8 mouse cellular contexts compared by ENCODE assay signal in genomic region chr5:23844531-23844841, GRCm38 (mm10). TPM values are rescaled to one million over a fixed set of nuclear protein-coding genes. Genes with fewer than 3 reads are reported as not detected.
DNase-seq lines count a peak whose midpoint lies in the region; ATAC-seq and TF ChIP-seq lines count a peak whose summit lies in the region.

No protein-coding gene starts in this region.

- peak; percentile 56 for DNase-seq in adrenal gland, postnatal 10 days
- no peak for DNase-seq in adrenal gland, adult 2 months
- no peak for DNase-seq in testis, postnatal 14 days (ENCODE audit: low spot score)
- DNase-seq in heart, postnatal 10 days = peak; percentile 60 to 69
- DNase-seq in limb, embryonic 10.5 days (ENCODE audit: low spot score) = no peak
- no peak for DNase-seq in thymus, postnatal 14 days

- peak; percentile 25; the same call in 1 of the 2 replicates for ATAC-seq in midbrain, embryonic 13.5 days

- 47% methylated on average over 7 of the region's 7 CpGs for WGBS in limb, embryonic 10.5 days
- 38% methylated on average over 7 of the region's 7 CpGs for WGBS in midbrain, embryonic 13.5 days

- H3K36me3 ChIP-seq in testis, adult 2 months (ENCODE audit: control insufficient read depth, insufficient read depth, low read length) = 0 out of 2 replicates have a peak, but pooled peaks cover 1% of the 10 kb centered on the region
- H3K36me3 ChIP-seq in limb, embryonic 10.5 days = peaks cover 28% of the 10 kb centered on the region
- H3K36me3 ChIP-seq in midbrain, embryonic 13.5 days = peaks cover 9% of the 10 kb centered on the region

- no peaks in the 10 kb centered on the region for H3K27me3 ChIP-seq in testis, adult 2 months (ENCODE audit: control insufficient read depth, insufficient read depth, low read length)
- H3K27me3 ChIP-seq in limb, embryonic 10.5 days (ENCODE audit: low read depth, poor library complexity, severe bottlenecking) = no peaks in the 10 kb centered on the region
- no peaks in the 10 kb centered on the region for H3K27me3 ChIP-seq in midbrain, embryonic 13.5 days

- no peaks in the 10 kb centered on the region for H3K9me3 ChIP-seq in limb, embryonic 10.5 days (replicated peaks)
- H3K9me3 ChIP-seq in midbrain, embryonic 13.5 days = no peaks in the 10 kb centered on the region

- H3K4me2 ChIP-seq in midbrain, embryonic 13.5 days (replicated peaks) = peak overlapping the region; percentile 72

- intact Hi-C loops in heart, postnatal 10 days (cut with DNase I) = no loop called here

- TF ChIP-seq CTCF in testis, adult 2 months (IDR thresholded peaks at IDR 0.05; ENCODE audit: control insufficient read depth, insufficient read depth, insufficient replicate concordance, low read depth, low read length) = no peak

- H3K4me1 ChIP-seq in testis, adult 2 months (ENCODE audit: control insufficient read depth, insufficient read depth, low read length) = no peaks in the 10 kb centered on the region
- peaks cover 12% of the 10 kb centered on the region for H3K4me1 ChIP-seq in limb, embryonic 10.5 days
- peaks cover 22% of the 10 kb centered on the region for H3K4me1 ChIP-seq in midbrain, embryonic 13.5 days (replicated peaks)

- peak overlapping the region; percentile 94 for H3K4me3 ChIP-seq in testis, adult 2 months (ENCODE audit: control insufficient read depth, low read depth, low read length)
- peak overlapping the region; percentile 73 for H3K4me3 ChIP-seq in limb, embryonic 10.5 days
- H3K4me3 ChIP-seq in midbrain, embryonic 13.5 days (replicated peaks) = peak overlapping the region; percentile 80

- no peak for TF ChIP-seq POLR2A in testis, adult 2 months (IDR thresholded peaks at IDR 0.05; ENCODE audit: control insufficient read depth, low read depth, low read length)

- H3K9ac ChIP-seq in midbrain, embryonic 13.5 days (replicated peaks) = peak overlapping the region; percentile 63

- peak overlapping the region; percentile 79 for H3K27ac ChIP-seq in testis, adult 2 months (ENCODE audit: control insufficient read depth, insufficient read depth, low read depth, low read length)
- peak overlapping the region; percentile 87 for H3K27ac ChIP-seq in limb, embryonic 10.5 days
- peak overlapping the region; percentile 85 for H3K27ac ChIP-seq in midbrain, embryonic 13.5 days

RNA-seq across cellular contexts. Expression of gene Tomm7, which starts 0.5 kb away (rescaled TPM):
- 100 to 1,000 TPM; 117 TPM for total RNA-seq in adrenal gland, postnatal 10 days (2021)
- total RNA-seq in adrenal gland, adult 2 months (2021) = 100 to 1,000 TPM in 1 of 2 experiments, 10 to 100 TPM in 1; 79.5 to 136 TPM
- polyA plus RNA-seq in adrenal gland, adult 2 months (2012; rRNA removed) = 10.2 and 15.8 TPM in 2 replicates
- 107 and 115 TPM in 2 replicates for polyA plus RNA-seq in testis, adult 2 months (2012; rRNA removed)
- total RNA-seq in heart, postnatal 10 days (2021) = 100 to 1,000 TPM; 108 to 109 TPM
- polyA plus RNA-seq in limb, embryonic 10.5 days (2016; fragmentation: Nextera tagmentation; extraction: Ambion mirVana) = 140 and 161 TPM in 2 replicates
- polyA plus RNA-seq in midbrain, embryonic 13.5 days (2015; fragmentation: Nextera tagmentation; extraction: Ambion mirVana) = 109 and 112 TPM in 2 replicates

RNA-seq across cellular contexts. Expression of gene Rint1, which starts 57.0 kb away (rescaled TPM):
- 10 to 100 TPM; 17.7 to 23.8 TPM for total RNA-seq in adrenal gland, postnatal 10 days (2021)
- total RNA-seq in adrenal gland, adult 2 months (2021) = 10 to 100 TPM; 16.1 to 21.7 TPM
- polyA plus RNA-seq in adrenal gland, adult 2 months (2012; rRNA removed) = 9.7 and 16.7 TPM in 2 replicates
- 5.8 and 6.9 TPM in 2 replicates for polyA plus RNA-seq in testis, adult 2 months (2012; rRNA removed)
- 10 to 100 TPM; 17.1 to 17.4 TPM for total RNA-seq in heart, postnatal 10 days (2021)
- 33.9 and 41.7 TPM in 2 replicates for polyA plus RNA-seq in limb, embryonic 10.5 days (2016; fragmentation: Nextera tagmentation; extraction: Ambion mirVana)
- polyA plus RNA-seq in midbrain, embryonic 13.5 days (2015; fragmentation: Nextera tagmentation; extraction: Ambion mirVana) = 35.9 and 40.2 TPM in 2 replicates

Comparison
In these comparisons a context has a peak if more than half of its experiments do, and no peak if none do; other contexts are left out.
1. DNase-seq: peak in adrenal gland, postnatal 10 days (single experiment) and heart, postnatal 10 days (2 of 2); none in adrenal gland, adult 2 months (single experiment), testis, postnatal 14 days (single experiment), limb, embryonic 10.5 days (single experiment) and thymus, postnatal 14 days (single experiment).
2. Peak in every context shown above with its lines, with median percentiles within 50 percentile points of each other: H3K27ac ChIP-seq and H3K4me3 ChIP-seq.